Mouse (Mus musculus): ENCODE measurements around the gene Itga9. TPM values are rescaled to one million over a fixed set of nuclear protein-coding genes. Genes with fewer than 3 reads are reported as not detected.

Gene Itga9
- total RNA-seq, 2 experiments from 2014 or later, result 12.3 to 17.7 TPM

- intact Hi-C loops (cut with DNase I; ENCODE audit: low total_unique reads), result no loop called here
- DNase-seq, result no peak
Observed at GRCm38 (mm10) chr9:118833413-118833812, 226.9 kb downstream of the Itga9 start.

DNA sequence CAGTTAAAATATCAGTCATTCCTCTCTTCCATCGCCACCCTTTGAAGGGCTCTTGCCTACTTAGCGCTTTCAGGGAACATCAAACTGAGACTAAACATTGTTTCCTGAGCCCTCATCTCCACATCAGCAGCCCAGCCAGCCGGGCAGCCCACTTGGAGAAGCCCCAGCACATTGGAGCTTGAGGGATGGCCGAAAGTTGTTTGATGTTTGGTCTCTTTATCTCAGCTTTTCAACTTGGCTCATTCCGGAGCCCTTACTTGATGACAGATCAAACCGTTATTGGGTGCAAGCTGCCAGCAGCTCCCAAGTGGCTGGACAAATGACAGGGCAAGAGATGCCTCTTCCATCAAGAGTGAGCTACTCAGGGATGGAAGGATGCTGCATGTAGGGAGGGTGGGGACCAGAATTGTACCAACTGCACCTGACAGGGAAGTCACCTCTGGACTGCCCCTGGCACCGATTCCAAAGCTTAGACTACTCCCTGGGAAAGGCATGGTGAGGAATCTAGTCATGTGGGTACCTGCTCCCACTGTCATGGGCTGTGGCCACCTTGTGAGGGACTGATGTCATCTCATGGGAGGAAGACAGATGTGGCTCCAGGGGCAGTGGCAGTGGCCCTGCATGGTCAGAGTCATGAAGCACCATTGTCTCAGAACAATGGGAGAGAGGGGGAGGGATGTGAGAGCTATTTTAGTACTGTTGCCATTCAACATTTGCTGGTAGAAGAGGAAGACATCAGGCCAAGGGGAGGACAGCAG lies 232.6 kb downstream of the Itga9 start:
- intact Hi-C loops (cut with DNase I; ENCODE audit: low total_unique reads), result no loop called here
- DNase-seq, result no peak

- intact Hi-C loops (cut with DNase I; ENCODE audit: low total_unique reads), result no loop called here
- DNase-seq, result no peak
Observed at GRCm38 (mm10) chr9:118841247-118841646, 234.8 kb downstream of the Itga9 start.

- DNase-seq, result no peak
- intact Hi-C loops (cut with DNase I; ENCODE audit: low total_unique reads), result no loop called here
Observed at GRCm38 (mm10) chr9:118841907-118842432, 235.5 kb downstream of the Itga9 start.

DNA sequence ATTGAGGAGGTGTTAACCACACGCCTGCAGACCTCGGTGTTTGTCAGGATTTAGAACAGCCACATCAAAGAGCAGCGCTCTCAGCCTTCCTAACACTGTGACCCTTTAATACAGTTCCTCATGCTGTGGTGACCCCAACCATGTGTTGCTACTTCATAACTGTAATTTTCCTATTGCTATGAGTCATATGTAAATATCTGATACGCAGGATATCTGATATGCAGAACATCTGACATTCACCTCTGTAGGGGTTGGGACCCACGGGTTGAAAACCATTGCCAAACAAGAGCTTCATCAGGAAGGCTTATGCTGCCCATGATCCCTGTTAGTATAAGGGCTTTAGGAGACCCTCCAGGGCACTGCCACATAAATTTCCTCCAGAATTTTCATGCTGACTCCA lies 237.2 kb downstream of the Itga9 start:
- intact Hi-C loops (cut with DNase I; ENCODE audit: low total_unique reads), result no loop called here
- DNase-seq, result no peak

DNA sequence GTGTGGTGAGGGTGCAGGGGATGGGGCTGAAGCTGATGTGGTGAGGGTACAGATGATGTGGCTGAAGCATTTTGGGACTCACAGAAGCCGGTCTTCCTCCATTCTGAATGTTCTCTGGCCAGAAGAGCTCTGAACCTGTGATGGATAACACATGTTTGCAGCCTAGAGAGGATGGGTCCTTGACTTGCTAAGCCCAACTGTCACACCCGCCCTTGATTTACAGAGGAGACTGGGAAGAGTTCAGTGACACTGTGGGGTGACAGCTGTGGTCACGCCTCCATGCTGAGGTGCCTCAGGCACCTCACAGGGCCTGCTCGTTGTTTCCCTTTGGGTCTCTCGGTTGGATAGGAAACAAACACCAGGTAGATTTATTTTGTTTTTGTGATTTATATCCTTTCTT lies 238.5 kb downstream of the Itga9 start:
- intact Hi-C loops (cut with DNase I; ENCODE audit: low total_unique reads), result no loop called here

DNA sequence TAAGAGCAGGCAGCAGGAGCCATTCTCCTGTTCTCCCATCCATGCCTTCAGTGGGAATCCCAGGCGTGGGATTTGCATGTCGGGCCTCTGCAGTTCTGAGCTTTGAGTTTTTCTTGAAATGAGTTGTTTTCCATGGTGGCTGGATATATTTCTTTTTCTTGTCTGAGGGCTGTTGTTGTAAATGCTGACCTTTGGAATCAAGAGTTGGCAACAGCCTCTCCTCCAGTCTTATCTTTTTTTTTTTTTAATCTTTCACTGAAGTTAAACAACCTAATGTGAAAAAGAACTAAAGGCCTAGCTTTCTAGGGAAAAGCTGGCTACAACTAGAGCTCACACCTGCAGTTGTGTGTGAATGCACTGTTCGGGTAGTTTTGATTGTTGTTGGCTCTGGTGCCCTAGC lies 240.3 kb downstream of the Itga9 start:
- intact Hi-C loops (cut with DNase I; ENCODE audit: low total_unique reads), result no loop called here
- no peak for DNase-seq

More for the DNA sequence above, 238.5 kb downstream of the Itga9 start:
- no peak for DNase-seq

GRCm38 (mm10) chr9:118856665-118857064 lies 250.2 kb downstream of the Itga9 start:
- no peak for DNase-seq
- intact Hi-C loops (cut with DNase I; ENCODE audit: low total_unique reads), result no loop called here

- intact Hi-C loops (cut with DNase I; ENCODE audit: low total_unique reads), result no loop called here
- no peak for DNase-seq
Observed at GRCm38 (mm10) chr9:118860613-118861141, 254.2 kb downstream of the Itga9 start.

DNA sequence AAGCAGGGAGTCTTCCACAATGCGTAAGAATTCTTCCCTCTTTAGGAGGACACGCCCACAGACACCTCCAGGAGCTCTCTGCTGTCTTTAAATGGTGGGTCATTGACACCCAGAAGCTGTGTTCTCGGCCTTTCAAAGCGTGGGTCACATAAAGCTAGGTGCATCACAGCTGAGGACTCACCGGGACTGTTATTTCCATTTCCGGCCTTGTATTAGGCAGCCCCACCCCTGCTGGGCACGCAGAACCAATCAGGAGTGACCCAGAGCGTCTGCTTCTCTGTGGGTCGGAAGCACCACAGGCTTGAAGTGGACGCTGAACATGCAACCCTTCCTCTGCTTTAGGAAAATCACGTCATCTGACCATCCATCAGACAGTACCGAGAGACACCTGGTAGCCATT lies 255.7 kb downstream of the Itga9 start:
- intact Hi-C loops (cut with DNase I; ENCODE audit: low total_unique reads), result no loop called here
- DNase-seq, result no peak

- intact Hi-C loops (cut with DNase I; ENCODE audit: low total_unique reads), result no loop called here
- DNase-seq, result no peak
Observed at GRCm38 (mm10) chr9:118862852-118863260, 256.4 kb downstream of the Itga9 start.

- DNase-seq, result no peak
- intact Hi-C loops (cut with DNase I; ENCODE audit: low total_unique reads), result no loop called here
Observed at GRCm38 (mm10) chr9:118863528-118863927, 257.0 kb downstream of the Itga9 start.

GRCm38 (mm10) chr9:118866949-118867348 lies 260.5 kb downstream of the Itga9 start:
- DNase-seq, result no peak
- intact Hi-C loops (cut with DNase I; ENCODE audit: low total_unique reads), result no loop called here

- intact Hi-C loops (cut with DNase I; ENCODE audit: low total_unique reads), result no loop called here
- DNase-seq, result no peak
Observed at GRCm38 (mm10) chr9:118867851-118868250, 261.4 kb downstream of the Itga9 start.

DNA sequence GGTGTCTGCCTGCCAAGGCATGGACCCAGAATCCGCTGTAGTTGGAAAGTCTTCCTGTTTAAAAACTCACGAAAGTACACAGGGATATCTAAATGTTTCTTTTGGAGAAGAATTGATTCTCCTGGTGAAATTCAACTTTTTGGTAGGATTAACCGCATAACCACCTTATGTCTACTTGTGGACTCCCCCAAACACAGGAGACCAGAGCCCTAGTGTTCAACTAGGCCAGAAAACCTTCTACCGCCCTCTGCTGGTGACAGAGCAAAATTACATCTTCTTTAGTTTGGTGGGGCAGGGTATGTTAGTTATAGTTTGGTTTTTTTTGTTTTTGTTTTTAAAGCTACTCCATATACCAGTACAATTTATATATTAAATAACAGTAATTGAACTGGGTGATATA lies 264.6 kb downstream of the Itga9 start:
- intact Hi-C loops (cut with DNase I; ENCODE audit: low total_unique reads), result loop anchor here (5.0 kb wide), 1 partner anchor 264 kb away; the partner anchor contains the start of gene Itga9
- peak; percentile 23 for DNase-seq

DNA sequence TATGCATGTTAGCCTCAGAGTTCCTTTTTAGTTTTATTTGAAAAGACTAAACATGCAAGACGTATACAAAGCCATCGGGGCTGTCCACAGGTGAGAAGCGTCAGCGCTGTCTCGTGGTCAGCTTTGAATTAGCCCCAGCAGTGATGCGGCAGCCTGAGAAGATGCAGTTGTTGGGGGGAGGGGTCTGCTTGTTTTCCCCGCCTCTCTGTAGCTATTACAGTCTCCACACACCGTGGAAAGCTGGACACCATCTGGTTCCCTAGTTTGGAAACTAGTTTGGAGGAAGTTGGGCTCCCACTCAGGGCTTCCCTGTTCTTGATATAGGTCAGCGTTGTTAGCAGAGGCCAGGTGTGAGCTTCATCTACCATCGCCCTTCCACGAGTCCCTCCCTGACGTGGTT lies 266.5 kb downstream of the Itga9 start:
- DNase-seq, result no peak
- intact Hi-C loops (cut with DNase I; ENCODE audit: low total_unique reads), result loop anchor here (5.0 kb wide), 1 partner anchor 266 kb away; the partner anchor contains the start of gene Itga9

DNA sequence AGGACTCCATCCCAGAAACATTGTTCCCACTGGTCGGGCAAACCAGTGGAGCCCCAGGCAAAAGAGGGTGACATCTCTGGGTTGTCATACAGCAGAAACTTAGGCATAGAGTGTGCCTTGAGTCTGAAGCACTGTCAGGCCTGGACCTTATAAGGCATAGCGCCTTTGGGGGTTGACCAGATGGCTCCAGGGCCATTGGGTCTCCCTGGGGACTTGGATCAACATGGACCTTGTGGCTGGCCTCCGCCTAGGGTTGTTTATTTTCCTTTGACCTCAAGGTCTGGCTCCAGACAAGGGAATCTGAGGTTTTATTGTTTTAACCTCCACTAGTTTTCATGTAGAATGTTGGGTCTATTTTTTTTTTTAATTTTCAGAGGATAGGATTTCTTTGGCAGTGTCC lies 267.1 kb downstream of the Itga9 start:
- intact Hi-C loops (cut with DNase I; ENCODE audit: low total_unique reads), result loop anchor here (5.0 kb wide), 1 partner anchor 266 kb away; the partner anchor contains the start of gene Itga9
- no peak for DNase-seq

GRCm38 (mm10) chr9:118875705-118876104 lies 269.2 kb downstream of the Itga9 start:
- intact Hi-C loops (cut with DNase I; ENCODE audit: low total_unique reads), result no loop called here
- no peak for DNase-seq

DNA sequence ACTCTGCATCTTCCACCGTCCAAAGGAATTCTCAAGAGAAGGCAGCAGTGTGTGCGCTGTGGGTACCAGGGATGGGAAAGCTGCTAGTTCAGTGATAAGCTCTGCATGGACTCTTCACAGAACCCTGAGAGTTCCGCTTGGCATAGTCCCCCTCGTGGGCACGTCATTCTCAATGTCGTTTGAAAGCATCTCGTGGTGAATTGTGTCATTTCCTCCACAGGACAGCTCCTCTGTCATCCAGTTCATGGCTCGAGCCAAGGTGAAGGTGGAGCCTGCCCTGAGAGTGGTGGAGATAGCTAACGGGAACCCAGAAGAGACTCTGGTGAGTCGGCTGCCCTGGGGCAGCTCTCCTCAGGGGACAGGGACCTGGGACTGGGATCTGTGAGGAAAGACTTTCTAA lies 270.4 kb downstream of the Itga9 start:
- intact Hi-C loops (cut with DNase I; ENCODE audit: low total_unique reads), result no loop called here

DNA sequence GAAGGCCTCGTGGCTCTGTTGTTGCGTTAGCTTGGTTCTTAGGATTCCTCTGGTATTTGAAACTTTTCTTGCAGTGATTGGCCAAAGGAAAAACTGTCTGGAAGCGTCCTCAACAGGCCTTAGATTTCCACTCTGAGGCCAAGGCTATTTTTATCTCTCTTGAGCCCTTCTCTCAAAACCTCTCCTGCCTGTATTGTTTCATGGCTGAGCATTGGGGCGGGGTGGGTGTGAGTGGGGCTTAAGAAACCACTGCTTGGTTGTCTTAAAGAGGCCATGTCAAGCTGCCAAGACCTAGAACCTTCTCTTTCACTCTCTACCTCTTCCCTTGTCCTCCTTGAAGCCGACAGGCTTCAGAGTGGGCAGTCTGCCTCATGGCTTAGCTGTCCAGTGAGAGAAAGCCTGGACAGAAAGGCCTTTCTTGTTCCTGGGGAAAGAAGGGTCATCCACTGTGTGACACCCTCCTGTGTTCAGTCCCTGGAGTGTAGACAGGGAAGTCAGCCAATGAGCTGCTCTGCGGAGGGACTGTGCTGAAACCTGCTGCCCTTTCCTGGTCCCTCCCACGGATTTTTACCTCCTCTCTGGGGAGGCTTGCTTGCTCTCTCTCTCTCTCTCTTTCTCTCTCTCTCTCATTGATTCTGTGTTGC lies 271.0 kb downstream of the Itga9 start:
- intact Hi-C loops (cut with DNase I; ENCODE audit: low total_unique reads), result no loop called here
- DNase-seq, result peak; percentile 31

More for the DNA sequence above, 270.4 kb downstream of the Itga9 start:
- no peak for DNase-seq
